Mouse (Mus musculus): ENCODE results near the gene Gm49027.
"Not testable (repeated sequence)": the region's sequence is repeated elsewhere in the genome, so short reads cannot be mapped to it uniquely, and the experiment has no call there.

The Gm49027 gene

GRCm38 (mm10) chr5:123525281-123525680 lies at the start of gene Gm49027:
TSS of gene Gm49027 (minus strand) at chr5:123525488.
- DNase-seq (ENCODE audit: low read depth, low spot score), result no peak

GRCm38 (mm10) chr5:123573362-123573761 lies 48.1 kb upstream of the Gm49027 start:
- DNase-seq (ENCODE audit: low read depth, low spot score), result no peak

GRCm38 (mm10) chr5:123572357-123573186 lies 47.3 kb upstream of the Gm49027 start, which contains the start of gene Vps33a:
TSS of gene Vps33a (minus strand) at chr5:123573038.
- DNase-seq (ENCODE audit: low read depth, low spot score), result peak; percentile 100

- no peak for DNase-seq (ENCODE audit: low read depth, low spot score)
Measured at GRCm38 (mm10) chr5:123561128-123561527, 35.8 kb upstream of the Gm49027 start.

GRCm38 (mm10) chr5:123559588-123559987 lies 34.3 kb upstream of the Gm49027 start:
- no peak for DNase-seq (ENCODE audit: low read depth, low spot score)

GRCm38 (mm10) chr5:123556451-123556850 lies 31.2 kb upstream of the Gm49027 start:
- DNase-seq (ENCODE audit: low read depth, low spot score), result peak; percentile 66

- DNase-seq (ENCODE audit: low read depth, low spot score), result no peak
Measured at GRCm38 (mm10) chr5:123555693-123556092, 30.4 kb upstream of the Gm49027 start.

GRCm38 (mm10) chr5:123533801-123534200 lies 8.5 kb upstream of the Gm49027 start:
- no peak for DNase-seq (ENCODE audit: low read depth, low spot score)

GRCm38 (mm10) chr5:123530056-123530455 lies 4.8 kb upstream of the Gm49027 start:
- DNase-seq (ENCODE audit: low read depth, low spot score), result no peak

- no peak for DNase-seq (ENCODE audit: low read depth, low spot score)
Measured at GRCm38 (mm10) chr5:123528641-123529040, 3.4 kb upstream of the Gm49027 start.

GRCm38 (mm10) chr5:123525916-123526495 lies 718 bp upstream of the Gm49027 start:
- no peak for DNase-seq (ENCODE audit: low read depth, low spot score)

- no peak for DNase-seq (ENCODE audit: low read depth, low spot score)
Measured at GRCm38 (mm10) chr5:123524393-123524750, 916 bp downstream of the Gm49027 start.

GRCm38 (mm10) chr5:123523692-123524392 lies 1.4 kb downstream of the Gm49027 start, which contains the start of gene Diablo:
TSS of gene Diablo (minus strand) at chr5:123524176.
- peak; percentile 95 for DNase-seq (ENCODE audit: low read depth, low spot score)

GRCm38 (mm10) chr5:123522166-123522565 lies 3.1 kb downstream of the Gm49027 start:
- no peak for DNase-seq (ENCODE audit: low read depth, low spot score)

- DNase-seq (ENCODE audit: low read depth, low spot score), result no peak
Measured at GRCm38 (mm10) chr5:123521621-123522020, 3.7 kb downstream of the Gm49027 start.

- no peak for DNase-seq (ENCODE audit: low read depth, low spot score)
Measured at GRCm38 (mm10) chr5:123520666-123521065, 4.6 kb downstream of the Gm49027 start.

GRCm38 (mm10) chr5:123514871-123515270 lies 10.4 kb downstream of the Gm49027 start:
- no peak for DNase-seq (ENCODE audit: low read depth, low spot score)

- DNase-seq (ENCODE audit: low read depth, low spot score), result no peak
Measured at GRCm38 (mm10) chr5:123512102-123512501, 13.2 kb downstream of the Gm49027 start.

- DNase-seq (ENCODE audit: low read depth, low spot score), result not testable (repeated sequence)
Measured at GRCm38 (mm10) chr5:123511426-123511825, 13.9 kb downstream of the Gm49027 start.

- no peak for DNase-seq (ENCODE audit: low read depth, low spot score)
Measured at GRCm38 (mm10) chr5:123510160-123510559, 15.1 kb downstream of the Gm49027 start, which contains the start of gene B3gnt4. TSS of gene B3gnt4 (plus strand) at chr5:123510460.

GRCm38 (mm10) chr5:123508921-123509320 lies 16.4 kb downstream of the Gm49027 start:
- DNase-seq (ENCODE audit: low read depth, low spot score), result no peak
